Mouse (Mus musculus) lung, adult 2 months (tissue): ENCODE data around the gene Ptpn7. TPM values are rescaled to one million over a fixed set of nuclear protein-coding genes. Genes with fewer than 3 reads are reported as not detected.

Experiments
- DNase-seq: peaks from one replicate; pipeline ENCODE4 v3.0.0; 2022
- H3K4me1 ChIP-seq: fragments of 200-500 bp; 2 replicates; pipeline ENCODE4 v1.6.1; 2011; ENCODE audit warnings: low read length; ENCODE audit not compliant: control insufficient read depth, insufficient read depth
- H3K4me3 ChIP-seq: fragments of 200-500 bp; replicated peaks from 2 replicates; pipeline ENCODE3; 2011; ENCODE audit warnings: low read depth, mild to moderate bottlenecking, control low read depth, low read length; ENCODE audit errors: extremely low read depth
- CTCF ChIP-seq: fragments of 200-500 bp; IDR thresholded peaks from 2 replicates; pipeline ENCODE4 v1.5.1; 2011; ENCODE audit warnings: mild to moderate bottlenecking, low read length, control low read depth; ENCODE audit not compliant: insufficient read depth
- POLR2A ChIP-seq: fragments of 200-500 bp; IDR thresholded peaks from 2 replicates; pipeline ENCODE4 v1.6.1; 2011; ENCODE audit warnings: low read depth, mild to moderate bottlenecking, control low read depth, low read length, borderline replicate concordance; ENCODE audit errors: extremely low read depth
- WGBS: fragments of 180-500 bp; shearing (Covaris S2); methylation state at CpG from one replicate; pipeline ENCODE4 v1.1.7; 2018; 5-methylcytosine and 5-hydroxymethylcytosine counted together
- polyA plus RNA-seq: library from polyadenylated mRNA; depleted of rRNA; stranded (reverse); fragments of >200 nt; gene quantifications from 2 replicates; pipeline ENCODE4 v1.2.3, GENCODE M21; 2012

The Ptpn7 gene
- polyA plus RNA-seq, 1 experiment = 6.9 TPM

GRCm38 (mm10) chr1:135125990-135126389 lies 6.5 kb upstream of the Ptpn7 start:
- Histone ChIP-seq H3K4me3 (no peak overlapping the region), H3K4me1 (no peaks in the 10 kb centered on the region; the same call in 1 of the 2 replicates)
- no peak for DNase-seq
- TF ChIP-seq POLR2A (no peak), CTCF (no peak)
- WGBS = 45% methylated on average over 8 of the region's 8 CpGs

- Histone ChIP-seq H3K4me3 (no peak overlapping the region), H3K4me1 (peaks cover 3% of the 10 kb centered on the region)
- TF ChIP-seq POLR2A (no peak), CTCF (no peak)
- 54% methylated on average over 4 of the region's 4 CpGs for WGBS
- no peak for DNase-seq
Measured at GRCm38 (mm10) chr1:135126443-135127027, 6.0 kb upstream of the Ptpn7 start.

- TF ChIP-seq CTCF = no peak
- no peak for TF ChIP-seq POLR2A
- no peak for DNase-seq
- Histone ChIP-seq H3K4me1 (peaks cover 9% of the 10 kb centered on the region), H3K4me3 (no peak overlapping the region)
- 50% methylated on average over 6 of the region's 6 CpGs for WGBS
Measured at GRCm38 (mm10) chr1:135128011-135128441, 4.5 kb upstream of the Ptpn7 start.

GRCm38 (mm10) chr1:135128986-135129385 lies 3.5 kb upstream of the Ptpn7 start:
- no peak overlapping the region for H3K4me3 ChIP-seq
- TF ChIP-seq POLR2A (no peak), CTCF (no peak)
- no peak for DNase-seq
- H3K4me1 ChIP-seq = peaks cover 9% of the 10 kb centered on the region
- 61% methylated on average over 9 of the region's 9 CpGs for WGBS

GRCm38 (mm10) chr1:135129543-135130183 lies 2.8 kb upstream of the Ptpn7 start:
- Histone ChIP-seq H3K4me1 (peaks cover 9% of the 10 kb centered on the region), H3K4me3 (no peak overlapping the region)
- DNase-seq = no peak
- TF ChIP-seq POLR2A (no peak), CTCF (no peak)
- 74% methylated on average over 9 of the region's 9 CpGs for WGBS

- Histone ChIP-seq H3K4me1 (peaks cover 9% of the 10 kb centered on the region), H3K4me3 (no peak overlapping the region)
- DNase-seq = no peak
- TF ChIP-seq CTCF (no peak), POLR2A (no peak)
- WGBS = 59% methylated on average over 2 of the region's 2 CpGs
Measured at GRCm38 (mm10) chr1:135130376-135131018, 2.0 kb upstream of the Ptpn7 start.

- TF ChIP-seq POLR2A = peak; percentile 49; the same call in 1 of the 2 replicates
- no peak for TF ChIP-seq CTCF
- 16% methylated on average over 6 of the region's 6 CpGs for WGBS
- H3K4me3 ChIP-seq = no peak overlapping the region
- H3K4me1 ChIP-seq = peaks cover 9% of the 10 kb centered on the region
- DNase-seq = peak; percentile 18
Measured at GRCm38 (mm10) chr1:135131034-135131433, 1.5 kb upstream of the Ptpn7 start.

GRCm38 (mm10) chr1:135131560-135131959 lies 940 bp upstream of the Ptpn7 start:
- peaks cover 9% of the 10 kb centered on the region for H3K4me1 ChIP-seq
- no peak overlapping the region for H3K4me3 ChIP-seq
- no peak for TF ChIP-seq CTCF
- no peak for TF ChIP-seq POLR2A
- 42% methylated on average over 8 of the region's 8 CpGs for WGBS
- DNase-seq = no peak

GRCm38 (mm10) chr1:135132893-135133369 lies 431 bp downstream of the Ptpn7 start:
- DNase-seq = no peak
- Histone ChIP-seq H3K4me1 (peaks cover 9% of the 10 kb centered on the region), H3K4me3 (peak overlapping the region; percentile 25)
- WGBS = 59% methylated on average over 9 of the region's 9 CpGs
- TF ChIP-seq CTCF = no peak
- no peak for TF ChIP-seq POLR2A
